Mouse (Mus musculus) brain, adult 2 months (tissue): ENCODE data around the gene Fbxl18.
A peak's percentile ranks its signal among the peaks of the same experiment; 100 is the strongest.
"Not testable (repeated sequence)": the region's sequence is repeated elsewhere in the genome, so short reads cannot be mapped to it uniquely, and the experiment has no call there.

Source experiments
- DNase-seq: peaks from one replicate; pipeline ENCODE4 v3.0.0; 2011; ENCODE audit warnings: low read depth, low spot score

Fbxl18 gene

DNA sequence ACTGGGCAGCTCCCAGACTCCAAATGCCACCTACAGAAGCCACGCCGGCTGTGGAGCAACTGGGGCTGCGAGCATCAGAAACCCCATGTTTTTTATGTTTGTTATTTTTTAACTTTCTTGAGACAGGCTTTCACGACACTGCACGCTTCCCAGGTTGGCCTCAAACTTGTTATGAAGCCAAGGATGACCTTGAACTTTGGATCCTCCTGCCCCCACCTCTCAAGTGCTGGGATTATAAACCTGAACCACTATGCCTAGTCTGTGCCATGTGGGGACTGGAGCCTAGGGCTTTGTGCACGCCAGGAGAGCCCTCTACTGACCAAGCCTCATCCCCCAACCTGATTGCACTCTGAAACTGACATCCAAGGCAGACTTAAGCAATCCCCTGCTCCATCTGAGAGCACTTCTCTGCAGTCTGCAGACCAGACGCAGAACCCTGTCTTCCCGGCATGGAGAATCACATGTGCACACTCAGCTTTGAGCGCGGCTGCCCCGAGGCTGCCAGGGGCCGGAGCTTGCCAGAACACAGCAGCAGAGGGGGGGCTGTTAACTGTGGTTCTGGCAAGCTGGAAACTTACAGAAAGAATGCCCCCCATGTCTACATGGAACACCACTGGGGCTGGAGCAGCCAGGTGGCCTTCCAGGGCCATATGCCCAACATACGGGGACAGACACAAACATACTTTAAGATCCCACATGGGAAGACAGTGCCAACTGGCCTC lies 20.3 kb downstream of the Fbxl18 start:
- DNase-seq, result no peak

DNA sequence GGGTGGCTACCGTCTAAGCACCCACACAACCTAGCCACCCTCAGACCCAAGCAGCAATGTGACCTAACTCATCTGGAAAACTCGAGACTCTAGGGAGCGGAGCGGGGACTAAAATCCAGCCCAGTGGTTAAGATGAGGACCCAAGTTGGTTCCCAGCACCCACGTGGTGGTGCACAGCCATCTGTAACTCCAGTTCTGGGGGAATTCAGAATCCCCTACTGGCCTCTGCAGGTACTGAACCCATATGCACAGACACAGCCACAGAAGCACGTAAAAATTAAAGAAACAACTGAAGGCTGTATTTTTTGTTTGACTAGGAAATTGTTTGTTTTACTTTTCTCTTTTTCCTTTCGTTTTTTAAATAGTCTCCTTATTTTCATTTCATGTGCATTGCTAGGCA lies 21.5 kb downstream of the Fbxl18 start:
- DNase-seq, result no peak

DNA sequence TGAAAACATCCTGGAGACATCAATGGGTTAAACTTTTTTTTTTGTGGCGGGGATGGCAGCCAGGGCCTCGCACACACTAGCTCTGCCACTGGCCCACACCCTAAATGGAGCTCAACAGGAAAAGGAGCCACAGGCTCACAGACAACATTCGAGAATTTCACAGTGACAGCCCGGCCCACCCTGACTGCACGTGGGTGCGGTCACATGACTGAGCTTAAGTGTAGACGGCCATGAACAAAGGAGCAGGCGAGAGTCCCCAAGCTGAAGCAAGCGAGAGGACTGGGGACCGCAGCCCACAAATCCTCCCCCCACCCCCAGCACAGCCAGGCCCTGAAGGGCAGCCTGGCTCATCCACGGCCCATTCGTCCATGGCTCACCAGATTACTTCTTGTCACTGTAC lies 23.5 kb downstream of the Fbxl18 start:
- DNase-seq, result no peak

DNA sequence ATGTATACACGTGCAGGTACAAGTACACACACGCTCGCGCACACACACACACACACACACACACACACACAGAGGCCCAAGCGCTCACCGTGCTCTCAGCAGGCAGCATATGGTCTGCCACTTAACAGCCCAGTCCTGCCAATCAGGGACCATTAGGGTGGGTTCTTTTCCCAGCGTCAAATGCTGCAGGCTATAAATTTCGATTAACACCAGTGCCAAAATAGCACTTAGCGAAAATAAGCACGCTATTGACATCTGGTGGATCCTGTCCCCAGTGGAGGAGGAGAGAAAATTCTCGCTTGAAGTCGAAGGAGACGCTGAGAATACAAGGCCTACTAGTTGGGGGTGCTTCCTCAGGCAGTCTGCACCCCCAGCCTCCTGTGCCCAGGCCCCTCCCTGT lies 25.8 kb downstream of the Fbxl18 start:
- DNase-seq, result peak; percentile 72

DNA sequence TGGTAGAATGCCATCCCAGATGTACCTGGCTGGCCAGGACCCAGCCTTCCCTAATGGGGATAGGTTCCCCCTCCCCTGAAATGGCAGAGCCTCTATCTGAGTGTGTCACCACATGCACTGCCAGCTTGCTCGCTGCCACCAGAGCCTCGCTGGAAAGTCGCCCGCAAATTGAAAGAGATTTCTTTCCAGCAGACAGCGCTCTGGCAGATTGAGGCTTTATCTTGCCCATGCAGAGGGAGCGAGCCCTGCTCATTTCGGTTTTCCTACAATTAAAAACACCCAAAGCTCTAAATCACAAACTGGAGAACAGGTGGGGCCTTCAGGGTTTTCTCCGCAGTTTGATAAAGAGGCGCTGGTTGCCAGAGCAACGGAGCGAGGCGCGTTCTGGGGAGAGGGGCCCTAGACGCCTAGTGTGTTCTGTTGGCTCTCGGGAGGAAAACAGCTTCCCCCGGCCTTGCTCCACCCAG lies 37.4 kb downstream of the Fbxl18 start:
- DNase-seq, result peak; percentile 90

DNA sequence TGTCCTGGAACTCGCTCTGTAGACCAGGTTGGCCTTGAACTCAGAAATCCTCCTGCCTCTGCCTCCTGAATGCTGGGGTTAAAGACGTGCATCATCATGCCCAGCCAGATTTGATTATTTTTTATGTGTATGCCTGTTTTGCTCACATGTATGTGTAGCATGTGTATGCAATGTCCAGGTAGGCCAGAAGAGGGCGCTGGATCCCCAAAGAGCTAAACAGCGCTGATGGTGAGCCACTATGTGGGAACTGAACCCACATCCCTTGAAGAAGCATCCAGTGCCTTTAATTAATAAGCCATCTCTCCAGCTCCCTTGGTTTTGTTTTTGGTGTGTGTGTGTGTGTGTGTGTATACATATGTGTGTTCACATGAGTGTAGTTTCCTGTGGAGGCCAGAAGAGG lies 38.8 kb downstream of the Fbxl18 start:
- DNase-seq, result no peak

DNA sequence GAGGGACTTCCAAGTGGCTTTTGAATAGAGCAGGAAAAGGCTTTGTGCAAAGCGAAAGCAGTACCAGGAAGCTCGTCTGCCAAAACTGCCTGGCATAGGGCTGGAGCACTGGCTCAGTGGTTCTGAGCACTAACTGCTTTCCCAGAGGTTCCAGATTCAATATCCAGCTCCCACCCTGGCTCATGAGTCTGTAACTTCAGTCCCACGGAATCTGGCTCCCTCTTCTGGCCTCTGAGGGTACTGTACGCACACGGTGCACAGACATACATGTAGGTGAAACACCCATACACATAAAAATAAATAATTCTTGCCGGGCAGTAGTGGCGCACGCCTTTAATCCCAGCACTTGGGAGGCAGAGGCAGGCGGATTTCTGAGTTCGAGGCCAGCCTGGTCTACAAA lies 40.3 kb downstream of the Fbxl18 start:
- peak; percentile 58 for DNase-seq

DNA sequence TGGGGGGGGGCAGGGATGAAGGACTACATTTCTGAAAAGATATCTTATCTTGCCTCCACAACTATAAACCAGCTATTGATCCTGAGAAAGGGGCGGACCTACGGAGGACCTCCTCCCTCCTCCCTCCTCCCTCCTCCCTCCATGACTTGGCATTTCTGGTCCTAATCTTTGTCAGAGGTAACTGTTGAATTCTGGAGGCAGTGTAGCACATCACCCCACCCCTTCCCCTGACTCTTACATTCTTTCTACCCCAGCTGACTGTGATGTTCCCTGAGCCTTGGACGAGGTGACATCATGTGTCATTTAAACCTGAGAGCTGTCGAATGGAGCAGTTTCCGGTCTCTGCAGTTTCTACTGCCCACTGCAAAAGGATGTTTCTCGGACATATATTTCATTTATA lies 41.6 kb downstream of the Fbxl18 start:
- DNase-seq, result no peak

DNA sequence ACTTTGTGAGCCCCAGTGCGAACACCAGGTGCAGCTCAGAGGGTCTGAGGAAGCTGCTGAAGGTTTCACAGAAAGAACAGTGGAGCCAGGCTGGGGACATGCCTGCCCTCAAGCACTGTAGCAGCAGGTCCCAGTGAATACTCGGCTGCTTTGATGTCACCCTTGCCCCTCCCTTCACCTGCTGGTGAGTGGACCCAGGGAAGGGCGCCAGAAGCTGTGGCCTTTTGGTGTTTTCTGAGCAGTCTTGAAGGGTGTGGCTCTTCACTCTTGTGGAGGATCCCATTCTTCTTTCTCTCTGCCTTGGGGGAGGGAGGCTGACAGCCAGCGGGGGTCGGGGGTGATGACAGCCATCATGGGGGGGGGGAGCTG lies 43.6 kb downstream of the Fbxl18 start:
- DNase-seq, result no peak

DNA sequence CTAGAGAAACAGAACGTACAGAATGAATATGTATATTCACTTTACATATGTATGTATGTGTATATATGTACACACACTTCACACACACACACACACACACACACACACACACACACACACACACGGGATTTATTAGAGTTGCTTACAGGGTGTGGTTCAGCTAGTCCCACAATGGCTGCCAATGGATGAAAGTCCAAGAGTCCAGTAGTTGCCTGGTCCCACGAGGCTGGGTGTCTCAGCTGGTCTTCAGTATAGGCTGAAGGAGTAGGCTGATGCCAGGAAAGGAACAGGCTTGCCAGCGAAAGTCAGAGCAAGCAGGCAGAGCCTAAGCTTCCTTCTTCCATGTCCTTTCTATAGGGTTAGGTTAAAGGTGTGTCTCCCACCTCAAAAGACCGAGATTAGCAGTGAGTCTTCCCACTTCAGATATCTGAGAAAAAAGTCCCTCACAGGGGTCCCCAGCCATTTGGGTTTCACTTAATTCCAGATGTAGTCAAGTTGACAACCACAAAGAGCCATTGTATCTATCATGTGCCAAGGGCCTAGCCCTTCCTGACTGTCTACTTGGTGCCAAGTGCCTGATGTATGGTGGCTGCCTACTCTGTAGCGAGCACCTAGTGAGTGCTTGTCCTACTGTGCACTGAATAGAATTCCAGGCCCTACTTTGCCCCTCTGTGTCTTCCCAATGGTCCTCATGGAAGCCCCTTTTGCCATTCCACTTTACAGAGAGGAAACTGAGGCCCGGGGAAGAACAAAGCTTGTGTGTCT lies 44.1 kb downstream of the Fbxl18 start:
- DNase-seq, result no peak

DNA sequence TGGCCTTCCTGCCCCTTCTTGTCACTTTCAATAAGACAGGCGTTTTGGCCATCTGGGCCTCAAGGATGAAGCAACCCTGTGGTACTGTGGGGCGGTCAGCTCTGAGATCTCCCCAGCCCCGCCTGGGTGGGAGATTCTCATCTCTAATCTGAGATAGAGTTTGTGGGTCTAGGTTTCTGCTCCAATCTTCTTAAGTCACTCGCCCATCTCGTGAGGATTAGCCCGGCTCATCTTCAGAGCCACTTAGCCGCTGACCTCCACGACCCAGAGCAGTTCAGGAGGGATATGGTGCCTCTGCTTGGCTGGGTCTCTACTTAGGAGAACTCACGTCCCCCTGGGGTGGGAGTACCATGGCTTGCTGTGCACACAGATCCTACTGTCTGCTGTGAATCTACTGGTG lies 44.7 kb downstream of the Fbxl18 start:
- no peak for DNase-seq

DNA sequence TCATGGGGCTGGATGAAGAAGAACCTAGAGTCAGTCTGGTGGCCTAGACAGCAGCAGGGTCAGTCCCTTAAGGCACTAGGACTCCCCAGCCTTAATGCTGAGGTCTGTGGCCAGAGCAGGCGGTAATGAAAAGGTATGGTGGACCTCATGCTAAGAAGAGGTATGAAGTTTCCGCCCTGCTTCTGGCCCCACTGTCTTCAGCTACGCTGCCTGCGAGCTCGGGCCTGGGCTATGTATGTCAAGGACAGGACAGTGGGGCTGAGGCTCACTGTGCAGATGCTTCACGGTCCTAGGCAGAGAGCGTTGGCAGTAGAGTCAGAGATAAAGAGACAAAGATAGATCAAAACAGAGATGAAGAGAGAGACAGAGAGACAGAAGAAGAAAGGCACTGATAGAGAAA lies 46.3 kb downstream of the Fbxl18 start:
- DNase-seq, result no peak

DNA sequence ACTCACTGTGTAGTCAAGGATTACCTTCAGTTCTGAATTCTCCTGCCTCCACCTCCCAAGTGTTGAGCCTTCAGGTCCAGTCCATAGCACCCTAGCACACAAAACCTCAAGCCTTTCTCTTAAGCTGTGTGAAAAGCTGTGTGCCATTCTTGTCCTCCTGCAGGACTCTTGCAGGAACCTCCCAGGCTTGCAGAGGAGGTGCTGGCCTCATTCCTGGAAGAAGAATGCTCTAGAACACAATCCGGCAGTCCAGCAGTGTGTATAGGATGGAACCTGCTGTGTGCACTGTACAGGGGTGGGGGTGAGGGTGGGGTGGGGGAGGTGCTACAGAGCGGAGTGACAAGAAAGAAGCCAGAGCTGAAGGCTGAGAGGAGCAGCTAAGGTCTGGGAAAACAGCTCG lies 47.1 kb downstream of the Fbxl18 start:
- peak; percentile 58 for DNase-seq

DNA sequence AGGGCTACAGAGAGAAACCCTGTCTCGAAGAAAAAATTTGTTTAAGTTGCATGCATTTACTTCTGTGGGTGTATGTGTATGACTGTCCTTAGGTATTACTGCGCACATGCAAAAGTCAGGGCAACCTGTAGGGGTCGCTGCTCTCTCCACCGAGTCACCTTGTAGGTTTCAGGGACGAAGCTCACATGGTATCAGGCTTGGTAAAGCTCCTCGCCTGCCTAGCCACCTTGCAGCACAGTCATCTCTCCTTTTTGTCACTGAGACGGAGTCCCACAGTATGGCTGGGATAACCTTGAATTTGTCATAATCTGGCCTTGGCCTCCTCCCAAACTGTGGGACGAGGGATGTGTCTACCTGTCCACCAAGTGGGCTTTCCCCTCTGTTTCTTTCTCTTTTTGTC lies 50.8 kb downstream of the Fbxl18 start:
- DNase-seq, result peak; percentile 39

DNA sequence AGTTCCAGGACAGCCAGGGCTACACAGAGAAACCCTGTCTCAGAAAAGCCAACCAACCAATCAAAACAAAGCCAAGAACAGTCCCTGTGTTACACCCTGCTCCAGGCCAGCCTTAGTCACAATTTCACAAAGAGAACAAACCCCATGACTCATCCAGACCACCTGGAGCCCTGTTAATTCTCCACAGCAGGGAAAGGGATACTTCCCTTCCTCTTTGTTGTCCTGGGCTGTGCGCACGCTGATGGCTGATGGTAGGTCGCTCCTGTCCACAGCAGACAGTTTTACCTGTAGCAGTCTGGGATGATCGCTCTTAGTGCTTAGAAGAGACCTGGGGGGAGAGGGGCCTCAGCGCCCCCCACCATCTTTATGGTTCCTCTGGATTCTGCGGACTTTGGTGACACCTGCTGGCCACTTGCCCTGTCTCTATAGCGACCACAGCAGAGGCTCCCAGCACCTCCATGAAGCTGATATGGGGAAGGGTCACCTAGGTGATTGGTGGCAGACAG lies 53.0 kb downstream of the Fbxl18 start:
- peak; percentile 43 for DNase-seq

DNA sequence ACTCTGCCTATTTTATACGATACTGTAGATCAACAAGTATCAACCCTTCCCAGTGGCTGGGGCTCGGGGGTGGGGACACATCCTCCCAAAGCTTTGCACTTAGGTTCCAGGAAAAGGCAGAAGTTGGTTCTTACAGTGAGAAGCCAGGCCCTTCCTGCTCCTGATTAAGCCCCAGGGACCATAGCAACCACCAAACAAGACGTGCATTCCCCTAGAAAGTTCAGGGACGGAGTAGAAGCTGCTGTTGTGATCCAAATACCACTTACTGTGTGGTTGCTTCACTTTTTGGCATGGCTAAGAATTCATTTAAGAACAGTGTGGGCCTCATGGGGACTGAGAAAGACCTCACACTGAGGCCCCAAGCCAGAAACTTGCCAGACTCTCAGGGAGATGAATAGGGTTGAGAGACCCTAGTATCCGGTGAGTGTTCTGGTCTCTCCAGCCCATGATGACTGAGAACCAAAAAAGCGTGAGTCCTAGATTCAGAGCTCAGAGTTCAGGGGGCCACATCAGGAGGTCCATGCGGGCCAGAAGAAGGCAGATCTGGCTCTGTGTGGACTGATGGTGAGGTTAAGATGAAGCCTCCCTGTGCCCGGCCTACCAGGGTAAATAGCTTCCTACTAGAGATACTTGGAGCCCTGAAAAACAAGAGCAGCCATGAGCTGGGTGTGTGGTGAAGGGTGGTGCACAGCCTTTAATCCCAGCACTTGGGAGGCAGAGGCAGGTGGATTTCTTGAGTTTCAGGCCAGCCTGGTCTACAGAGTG lies 53.7 kb downstream of the Fbxl18 start:
- no peak for DNase-seq

DNA sequence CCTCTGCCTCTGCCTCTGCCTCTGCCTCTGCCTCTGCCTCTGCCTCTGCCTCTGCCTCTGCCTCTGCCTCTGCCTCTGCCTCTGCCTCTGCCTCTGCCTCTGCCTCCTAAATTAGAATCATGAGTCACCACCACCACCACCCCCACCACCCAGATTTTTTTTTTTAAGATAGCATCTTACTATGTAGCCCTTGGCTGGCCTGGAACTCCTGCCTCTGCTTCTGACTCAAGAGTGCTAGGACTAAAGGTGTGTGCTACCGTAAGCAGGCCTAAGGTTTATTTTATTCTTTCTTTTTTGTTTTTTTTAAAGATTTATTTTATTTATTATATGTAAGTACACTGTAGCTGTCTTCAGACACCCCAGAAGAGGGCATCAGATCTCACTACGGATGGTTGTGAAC lies 57.8 kb downstream of the Fbxl18 start:
- DNase-seq, result not testable (repeated sequence)

DNA sequence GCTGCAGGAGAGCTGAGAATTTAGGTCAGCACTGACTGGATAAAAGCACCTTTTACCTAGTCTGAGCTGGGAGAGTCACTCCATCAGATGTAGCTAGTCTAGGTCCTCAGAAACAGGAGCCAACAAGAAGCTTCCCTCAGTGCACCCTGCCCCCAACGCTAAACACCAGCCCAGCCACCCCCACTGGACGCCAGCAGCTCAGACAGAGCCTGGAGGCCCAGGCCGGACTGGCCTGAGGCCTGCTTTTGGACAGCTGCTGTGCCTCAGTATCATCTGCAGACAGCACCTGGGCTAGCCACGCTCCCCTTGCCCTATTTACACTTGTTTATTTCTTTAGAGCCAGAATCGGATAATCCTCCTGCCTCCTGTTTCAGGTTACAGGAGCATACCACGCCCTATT lies 58.3 kb downstream of the Fbxl18 start:
- peak; percentile 13 for DNase-seq

DNA sequence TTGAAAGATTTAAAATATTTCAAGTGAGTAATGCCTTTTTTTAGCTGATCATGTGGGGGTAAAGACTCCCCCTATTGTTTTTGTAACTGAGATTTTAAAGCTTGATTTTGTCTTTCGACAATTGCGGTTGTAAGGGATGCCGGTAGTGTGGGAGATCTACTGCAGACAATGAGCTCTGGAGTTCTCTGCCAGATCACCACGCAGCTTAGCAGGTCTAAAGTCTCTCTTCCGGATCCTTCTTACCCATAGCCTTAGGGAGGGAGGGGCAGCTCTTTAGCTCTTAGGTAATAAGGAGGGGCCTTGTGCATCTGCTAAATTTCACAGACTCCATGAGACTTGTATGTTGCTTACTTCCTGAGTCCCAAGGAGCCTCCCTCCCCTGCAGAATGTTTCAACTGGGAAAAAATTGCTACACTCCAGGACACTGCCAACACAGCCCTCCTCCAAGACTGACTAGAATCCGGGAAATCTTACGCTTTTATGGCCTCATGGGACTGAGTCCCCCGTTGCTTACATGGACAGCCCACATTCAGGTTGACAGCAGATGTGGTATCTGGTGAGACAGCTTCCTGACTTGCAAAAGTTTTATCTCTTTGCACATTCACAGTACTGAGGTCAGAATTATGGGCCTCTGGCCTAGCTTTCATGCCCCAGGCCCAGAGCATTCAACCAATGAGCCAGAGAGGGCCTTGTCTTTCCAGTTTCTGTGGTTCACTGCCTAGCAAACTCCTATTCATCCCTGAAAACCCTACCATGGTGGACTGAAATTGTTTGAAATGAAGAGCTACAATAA lies 61.4 kb downstream of the Fbxl18 start:
- peak; percentile 54 for DNase-seq

DNA sequence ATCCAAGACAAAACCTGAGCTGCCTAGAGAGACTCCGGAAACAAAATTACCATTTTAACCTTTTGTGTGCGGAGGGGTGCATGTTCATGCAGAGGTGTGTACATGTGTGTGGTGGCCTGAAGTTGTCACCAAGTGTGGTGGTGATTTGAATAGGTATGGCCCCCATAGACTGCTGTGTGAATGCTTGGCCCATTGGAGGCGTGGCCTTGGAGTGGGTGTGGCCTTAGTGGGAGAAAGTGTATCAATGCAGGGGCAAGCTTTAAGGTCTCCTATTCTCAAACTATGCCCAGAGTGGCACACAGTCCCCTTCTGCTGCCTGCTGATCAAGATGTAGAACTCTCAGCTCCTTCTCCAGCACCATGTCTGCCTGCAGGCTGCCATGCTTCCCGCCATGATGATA lies 69.1 kb downstream of the Fbxl18 start:
- no peak for DNase-seq

DNA sequence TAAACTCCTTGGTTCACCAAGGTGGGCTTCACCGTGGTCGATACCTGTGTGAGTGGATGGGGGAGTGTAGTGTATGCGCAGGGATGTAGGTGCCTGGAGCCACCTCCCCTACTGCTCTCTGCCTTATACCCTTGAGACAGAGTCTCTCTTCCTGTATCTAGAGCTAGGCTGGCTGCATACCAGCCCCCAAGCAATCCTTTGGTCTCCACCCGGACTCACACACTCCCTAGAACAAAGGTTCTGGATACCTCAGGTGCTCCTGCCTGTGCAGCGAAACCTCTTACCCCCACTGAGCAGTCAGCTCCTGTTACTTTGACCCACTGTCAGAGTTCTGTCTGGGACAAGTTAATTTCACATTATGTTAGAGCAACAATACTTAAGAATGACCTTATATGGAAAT lies 69.6 kb downstream of the Fbxl18 start:
- no peak for DNase-seq

DNA sequence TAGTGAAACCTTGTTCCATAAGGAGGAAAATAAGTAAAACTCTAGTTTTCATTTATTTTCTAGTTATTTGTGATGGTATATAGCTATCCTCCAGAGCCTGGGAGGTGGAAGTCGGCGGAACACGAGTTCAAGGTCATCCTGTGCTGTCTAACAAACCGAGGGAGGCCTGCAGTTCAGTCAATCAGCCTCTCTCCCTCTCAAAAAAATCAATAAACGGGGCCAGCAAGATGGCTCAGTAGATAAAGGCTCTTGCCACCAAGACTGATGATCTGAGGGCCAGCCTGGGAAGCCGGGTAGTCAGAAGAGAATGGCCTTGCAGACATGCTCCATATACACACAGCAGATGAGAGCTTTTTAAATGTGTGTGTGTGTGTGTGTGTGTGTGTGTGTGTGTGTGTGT lies 71.1 kb downstream of the Fbxl18 start:
- DNase-seq, result no peak
